Mouse (Mus musculus) embryonic fibroblast, embryonic 13.5 days (primary cell): ENCODE results near the gene Cdc42ep1.
"Not testable (repeated sequence)": the region's sequence is repeated elsewhere in the genome, so short reads cannot be mapped to it uniquely, and the experiment has no call there.

Experiments
- CTCF ChIP-seq: IDR thresholded peaks from 2 replicates; pipeline ENCODE4 v1.5.1; 2011; ENCODE audit warnings: mild to moderate bottlenecking, control low read depth, low read length, moderate library complexity, borderline replicate concordance; ENCODE audit not compliant: insufficient read depth
- POLR2A ChIP-seq: IDR thresholded peaks from 2 replicates; pipeline ENCODE4 v1.6.1; 2011; ENCODE audit warnings: low read depth, mild to moderate bottlenecking, control low read depth, low read length, moderate library complexity

DNA sequence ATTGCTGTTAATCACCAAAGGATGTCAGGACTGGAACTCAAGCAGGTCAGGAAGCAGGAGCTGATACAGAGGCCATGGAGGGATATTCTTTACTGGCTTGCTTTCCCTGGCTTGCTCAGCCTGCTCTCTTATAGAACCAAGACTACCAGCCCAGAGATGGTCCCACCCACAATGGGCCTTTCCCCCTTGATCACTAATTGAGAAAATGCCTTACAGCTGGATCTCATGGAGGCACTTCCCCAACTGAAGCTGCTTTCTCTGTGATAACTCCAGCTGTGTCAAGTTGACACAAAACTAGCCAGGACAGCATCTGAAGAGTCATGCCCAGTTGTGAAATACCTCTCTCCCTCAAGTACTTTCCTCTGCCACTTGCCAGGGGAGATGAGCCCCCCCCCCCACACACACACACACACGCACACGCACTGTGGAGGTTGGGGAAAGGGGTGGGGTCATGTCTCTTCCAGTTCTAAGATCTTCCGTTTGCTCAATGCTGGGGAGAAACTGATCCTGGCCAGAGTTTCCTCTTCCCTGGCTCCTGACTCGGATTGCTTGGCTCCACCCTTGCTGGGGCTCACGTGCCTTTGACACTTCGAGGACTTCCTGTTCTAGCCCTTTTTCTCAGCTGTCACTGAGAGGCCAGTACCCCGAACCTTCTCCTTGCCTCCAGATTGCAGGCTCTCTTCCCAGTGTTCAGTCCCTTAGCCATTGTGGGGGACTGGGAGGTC lies 36.5 kb downstream of the Cdc42ep1 start:
- not testable (repeated sequence) for TF ChIP-seq CTCF, POLR2A
